Mouse (Mus musculus) midbrain, postnatal 0 days (tissue): ENCODE measurements around the gene Tmed10. TPM values are rescaled to one million over a fixed set of nuclear protein-coding genes. Genes with fewer than 3 reads are reported as not detected.

Source experiments
- ATAC-seq: fragments of 200-750 bp; cut with Nextera tagmentation; 2 replicates; pipeline ENCODE4 v1.8.0; 2017; ENCODE audit warnings: moderate number of reproducible peaks, mild to moderate bottlenecking, moderate TSS enrichment, moderate library complexity; ENCODE audit not compliant: low FRiP score
- DNase-seq: peaks from one replicate; pipeline ENCODE4 v3.0.0-alpha.2; 2015; ENCODE audit warnings: low spot score
- H3K27ac ChIP-seq: fragments of 300-500 bp; sonication (generic); 2 replicates; pipeline ENCODE4 v1.5.1; 2014; ENCODE audit warnings: low read depth, mild to moderate bottlenecking, low read length, mixed read lengths
- H3K27me3 ChIP-seq: fragments of 300-500 bp; sonication (generic); 2 replicates; pipeline ENCODE4 v1.6.1; 2014; ENCODE audit warnings: low read length, control low read depth, mixed read lengths; ENCODE audit not compliant: insufficient read depth
- H3K36me3 ChIP-seq: fragments of 300-500 bp; sonication (generic); 2 replicates; pipeline ENCODE4 v1.6.1; 2014; ENCODE audit warnings: low read length, control low read depth, mixed read lengths; ENCODE audit not compliant: insufficient read depth
- H3K4me1 ChIP-seq: fragments of 300-500 bp; sonication (generic); 2 replicates; pipeline ENCODE4 v1.6.1; 2014; ENCODE audit warnings: mild to moderate bottlenecking, control low read depth, antibody characterized with exemption, low read length, mixed read lengths; ENCODE audit not compliant: insufficient read depth
- H3K4me2 ChIP-seq: fragments of 300-500 bp; sonication (generic); 2 replicates; pipeline ENCODE4 v1.6.1; 2014; ENCODE audit warnings: low read depth, mild to moderate bottlenecking, low read length, mixed read lengths; ENCODE audit not compliant: poor library complexity, severe bottlenecking
- H3K4me3 ChIP-seq: fragments of 300-500 bp; sonication (generic); 2 replicates; pipeline ENCODE4 v1.5.1; 2014; ENCODE audit warnings: low read depth, mild to moderate bottlenecking, low read length, moderate library complexity
- H3K9ac ChIP-seq: fragments of 300-500 bp; sonication (generic); replicated peaks from 2 replicates; pipeline ENCODE4 v1.6.1; 2014; ENCODE audit warnings: mild to moderate bottlenecking, low read length, moderate library complexity, mixed read lengths; ENCODE audit not compliant: poor library complexity, severe bottlenecking
- H3K9me3 ChIP-seq: fragments of 300-500 bp; sonication (generic); 2 replicates; pipeline ENCODE4 v1.6.1; 2016; ENCODE audit warnings: low read length, control low read depth
- CTCF ChIP-seq: IDR thresholded peaks from 2 replicates; pipeline ENCODE4 v1.5.1; 2016; ENCODE audit warnings: antibody characterized with exemption, mild to moderate bottlenecking
- WGBS: fragments of 180-500 bp; shearing (Covaris S2); extraction: QIAGEN DNeasy Blood & Tissue Kit; methylation state at CpG from one replicate; pipeline ENCODE4 v1.1.7; 2014; 5-methylcytosine and 5-hydroxymethylcytosine counted together
- polyA plus RNA-seq: library from polyadenylated mRNA; unstranded; fragments of >200 nt; fragmentation: Nextera tagmentation; extraction: Ambion mirVana; gene quantifications from 2 replicates; pipeline ENCODE4 v1.2.1, GENCODE M21; 2015
- total RNA-seq: library from RNA; depleted of rRNA; stranded (reverse); fragments of >200 nt; gene quantifications from 2 replicates; pipeline ENCODE4 v1.2.3, GENCODE M21; 2014; rRNA removed

The Tmed10 gene
- total RNA-seq = 68.2 and 68.6 TPM in 2 replicates
- polyA plus RNA-seq = 175 and 186 TPM in 2 replicates

- peak within 1 kb of the TSS; percentile 87 for H3K27ac ChIP-seq
- ATAC-seq = peak; percentile 95
- H3K9ac ChIP-seq = peak within 1 kb of the TSS; percentile 90
- H3K4me2 ChIP-seq = peak within 1 kb of the TSS; percentile 74
- H3K4me3 ChIP-seq = peak within 1 kb of the TSS; percentile 92
- H3K9me3 ChIP-seq = no peaks in the 10 kb centered on the region
- peak; percentile 23; the same call in 1 of the 2 replicates for TF ChIP-seq CTCF
- DNase-seq = peak; percentile 96
- 0 out of 2 replicates have a peak, but pooled peaks cover under 1% of the 10 kb centered on the region for H3K27me3 ChIP-seq
- H3K36me3 ChIP-seq = no peaks in the 10 kb centered on the region
- H3K4me1 ChIP-seq = no peaks in the 10 kb centered on the region
- WGBS = under 1% methylated on average over 36 of the region's 37 CpGs
Observed at GRCm38 (mm10) chr12:85374561-85375272, at the start of gene Tmed10. Tmed10 (minus strand) TSS chr12:85374847.

GRCm38 (mm10) chr12:85423236-85423635 is 48.6 kb upstream of the Tmed10 start:
- H3K4me1 ChIP-seq = no peaks in the 10 kb centered on the region
- H3K9ac ChIP-seq = no peak overlapping the region
- no peaks in the 10 kb centered on the region for H3K9me3 ChIP-seq
- H3K36me3 ChIP-seq = no peaks in the 10 kb centered on the region
- H3K27ac ChIP-seq = no peak overlapping the region
- H3K27me3 ChIP-seq = no peaks in the 10 kb centered on the region
- DNase-seq (no peak), ATAC-seq (no peak)
- no peak overlapping the region for H3K4me3 ChIP-seq
- 79% methylated on average over 11 of the region's 11 CpGs for WGBS
- no peak overlapping the region for H3K4me2 ChIP-seq
- no peak for TF ChIP-seq CTCF

GRCm38 (mm10) chr12:85422536-85422935 is 47.9 kb upstream of the Tmed10 start:
- Histone ChIP-seq H3K36me3 (no peaks in the 10 kb centered on the region), H3K4me3 (no peak overlapping the region), H3K27me3 (no peaks in the 10 kb centered on the region), H3K4me2 (no peak overlapping the region), H3K27ac (no peak overlapping the region), H3K9ac (no peak overlapping the region), H3K4me1 (no peaks in the 10 kb centered on the region), H3K9me3 (no peaks in the 10 kb centered on the region)
- ATAC-seq (no peak), DNase-seq (no peak)
- 85% methylated on average over 8 of the region's 8 CpGs for WGBS
- no peak for TF ChIP-seq CTCF

GRCm38 (mm10) chr12:85420945-85421344 is 46.3 kb upstream of the Tmed10 start:
- DNase-seq (no peak), ATAC-seq (no peak)
- Histone ChIP-seq H3K27ac (no peak overlapping the region), H3K4me2 (no peak overlapping the region), H3K4me3 (no peak overlapping the region), H3K4me1 (no peaks in the 10 kb centered on the region), H3K27me3 (no peaks in the 10 kb centered on the region), H3K9ac (no peak overlapping the region), H3K36me3 (no peaks in the 10 kb centered on the region), H3K9me3 (no peaks in the 10 kb centered on the region)
- TF ChIP-seq CTCF = no peak
- WGBS = 71% methylated on average over 9 of the region's 9 CpGs

GRCm38 (mm10) chr12:85417845-85418244 is 43.2 kb upstream of the Tmed10 start:
- Histone ChIP-seq H3K36me3 (no peaks in the 10 kb centered on the region), H3K27ac (no peak overlapping the region), H3K9me3 (no peaks in the 10 kb centered on the region), H3K4me1 (no peaks in the 10 kb centered on the region), H3K4me2 (no peak overlapping the region), H3K9ac (no peak overlapping the region), H3K27me3 (no peaks in the 10 kb centered on the region), H3K4me3 (no peak overlapping the region)
- TF ChIP-seq CTCF = no peak
- 82% methylated on average over 9 of the region's 9 CpGs for WGBS
- no peak for DNase-seq
- no peak for ATAC-seq

GRCm38 (mm10) chr12:85416298-85416697 is 41.7 kb upstream of the Tmed10 start:
- H3K9me3 ChIP-seq = no peaks in the 10 kb centered on the region
- WGBS = 84% methylated on average over 5 of the region's 5 CpGs
- ATAC-seq (no peak), DNase-seq (no peak)
- no peaks in the 10 kb centered on the region for H3K27me3 ChIP-seq
- H3K4me2 ChIP-seq = no peak overlapping the region
- H3K36me3 ChIP-seq = no peaks in the 10 kb centered on the region
- H3K4me3 ChIP-seq = no peak overlapping the region
- TF ChIP-seq CTCF = no peak
- H3K27ac ChIP-seq = no peak overlapping the region
- H3K4me1 ChIP-seq = no peaks in the 10 kb centered on the region
- H3K9ac ChIP-seq = no peak overlapping the region
